Mouse (Mus musculus) forebrain, embryonic 16.5 days (tissue): ENCODE measurements at regions not wholly inside any gene's neighbourhood (a gene's known extent, or its start where the extent isn't known, plus 50 kb on each side); places are given as distances from the start of the nearest gene placed in this dataset.

Experiments
- ATAC-seq: fragments of 200-750 bp; cut with Nextera tagmentation; 2 replicates; pipeline ENCODE4 v1.8.0; 2017; ENCODE audit warnings: mild to moderate bottlenecking, moderate library complexity
- H3K27ac ChIP-seq: fragments of 300-500 bp; sonication (generic); 2 replicates; pipeline ENCODE4 v1.5.1; 2014; ENCODE audit warnings: low read length, control low read depth
- H3K27me3 ChIP-seq: fragments of 300-500 bp; sonication (generic); replicated peaks from 2 replicates; pipeline ENCODE4 v1.6.1; 2014; ENCODE audit warnings: low read length; ENCODE audit not compliant: control insufficient read depth, insufficient read depth
- H3K36me3 ChIP-seq: fragments of 300-500 bp; sonication (generic); 2 replicates; pipeline ENCODE4 v1.6.1; 2014; ENCODE audit not compliant: control insufficient read depth, insufficient read depth
- H3K4me1 ChIP-seq: fragments of 300-500 bp; sonication (generic); replicated peaks from 2 replicates; pipeline ENCODE4 v1.6.1; 2014; ENCODE audit warnings: low read length; ENCODE audit not compliant: control insufficient read depth, insufficient read depth
- H3K4me2 ChIP-seq: fragments of 300-500 bp; sonication (generic); 2 replicates; pipeline ENCODE4 v1.6.1; 2014; ENCODE audit warnings: mild to moderate bottlenecking, low read length, control low read depth
- H3K4me3 ChIP-seq: fragments of 300-500 bp; sonication (generic); replicated peaks from 2 replicates; pipeline ENCODE4 v1.5.1; 2014; ENCODE audit warnings: mild to moderate bottlenecking, low read length, control low read depth
- H3K9ac ChIP-seq: fragments of 300-500 bp; sonication (generic); replicated peaks from 2 replicates; pipeline ENCODE4 v1.6.1; 2014; ENCODE audit warnings: low read depth, low read length, control low read depth
- H3K9me3 ChIP-seq: fragments of 300-500 bp; sonication (generic); 2 replicates; pipeline ENCODE4 v1.6.1; 2016; ENCODE audit warnings: low read length; ENCODE audit not compliant: control insufficient read depth
- WGBS: fragments of 180-500 bp; shearing (Covaris S2); extraction: QIAGEN DNeasy Blood & Tissue Kit; methylation state at CpG from one replicate; pipeline ENCODE4 v1.1.7; 2014; 5-methylcytosine and 5-hydroxymethylcytosine counted together

GRCm38 (mm10) chr3:71209701-71210100, 1202.3 kb downstream of the Otol1 start:
- H3K4me2 ChIP-seq: no peak overlapping the region
- 76% methylated on average over 2 of the region's 2 CpGs for WGBS
- no peaks in the 10 kb centered on the region for H3K4me1 ChIP-seq
- H3K36me3 ChIP-seq: no peaks in the 10 kb centered on the region
- no peak for ATAC-seq
- no peaks in the 10 kb centered on the region for H3K27me3 ChIP-seq
- no peak overlapping the region for H3K4me3 ChIP-seq
- H3K9ac ChIP-seq: no peak overlapping the region
- no peaks in the 10 kb centered on the region for H3K9me3 ChIP-seq
- H3K27ac ChIP-seq: no peak overlapping the region

DNA sequence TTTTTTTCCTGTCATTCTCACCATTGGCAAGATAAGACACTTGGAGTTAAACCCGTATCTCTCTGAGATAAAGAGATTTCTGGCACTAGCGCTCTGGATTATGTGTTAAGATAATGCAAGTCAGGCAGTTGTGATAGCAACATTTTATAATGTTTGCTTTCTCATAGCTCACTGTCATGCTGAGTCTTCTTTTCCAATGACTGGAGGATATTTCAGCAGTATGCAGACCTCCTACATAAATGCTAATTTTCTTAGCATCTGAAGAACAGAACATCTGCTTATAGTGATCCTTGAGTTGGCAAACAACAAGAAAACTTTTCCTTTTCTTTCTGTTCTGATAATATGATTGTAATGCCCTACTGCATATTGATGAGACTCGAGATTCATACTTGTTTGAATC, 1213.0 kb downstream of the Otol1 start:
- 67% methylated on average over 3 of the region's 3 CpGs for WGBS
- Histone ChIP-seq H3K36me3 (no peaks in the 10 kb centered on the region), H3K27me3 (no peaks in the 10 kb centered on the region), H3K4me2 (no peak overlapping the region), H3K4me3 (no peak overlapping the region), H3K9ac (no peak overlapping the region), H3K4me1 (no peaks in the 10 kb centered on the region), H3K9me3 (no peaks in the 10 kb centered on the region), H3K27ac (no peak overlapping the region)
- ATAC-seq: peak; percentile 43; the same call in 1 of the 2 replicates

GRCm38 (mm10) chr3:71220818-71221217, 1213.4 kb downstream of the Otol1 start:
- no peaks in the 10 kb centered on the region for H3K4me1 ChIP-seq
- no peaks in the 10 kb centered on the region for H3K27me3 ChIP-seq
- WGBS: 62% methylated on average over 3 of the region's 3 CpGs
- H3K36me3 ChIP-seq: no peaks in the 10 kb centered on the region
- H3K4me2 ChIP-seq: no peak overlapping the region
- H3K27ac ChIP-seq: no peak overlapping the region
- no peaks in the 10 kb centered on the region for H3K9me3 ChIP-seq
- H3K4me3 ChIP-seq: no peak overlapping the region
- peak; percentile 57 for ATAC-seq
- no peak overlapping the region for H3K9ac ChIP-seq
